Mouse (Mus musculus): ENCODE measurements around the gene Prkag3.

GRCm38 (mm10) chr1:74704156-74704555 is 44.9 kb downstream of the Prkag3 start:
- TF ChIP-seq CTCF (IDR thresholded peaks at IDR 0.05; ENCODE audit: control insufficient read depth, insufficient read depth, low read length) (no peak), POLR2A (IDR thresholded peaks at IDR 0.05; ENCODE audit: borderline replicate concordance, control insufficient read depth, low read depth, low read length) (no peak)

All from bone marrow, adult 2 months (tissue).